Mouse (Mus musculus) liver, postnatal 0 days (tissue): ENCODE measurements around the gene Olfr281.

Experiments
- CTCF ChIP-seq: sonication (generic); IDR thresholded peaks from 2 replicates; pipeline ENCODE4 v1.5.1; 2016; ENCODE audit warnings: antibody characterized with exemption, low read depth
- EP300 ChIP-seq: IDR thresholded peaks from 2 replicates; pipeline ENCODE4 v1.6.1; 2016; ENCODE audit warnings: antibody characterized with exemption, low read depth, mild to moderate bottlenecking

- TF ChIP-seq EP300, result peak; percentile 13; the same call in 1 of the 2 replicates
- TF ChIP-seq CTCF, result no peak
Observed at GRCm38 (mm10) chr15:98483907-98484886, 31.8 kb downstream of the Olfr281 start.
